Mouse (Mus musculus) cerebellum, adult 2 months (tissue): ENCODE data around the gene Tcf7l2. TPM values are rescaled to one million over a fixed set of nuclear protein-coding genes. Genes with fewer than 3 reads are reported as not detected.

Experiments
- DNase-seq, 2 experiments: peaks; one replicate each; pipeline ENCODE4 v3.0.0; 2021
- H3K27ac ChIP-seq: fragments of 200-500 bp; 2 replicates; pipeline ENCODE4 v1.5.1; 2012; ENCODE audit warnings: low read length, control low read depth, inconsistent platforms; ENCODE audit not compliant: insufficient read depth
- H3K27me3 ChIP-seq: fragments of 200-500 bp; 2 replicates; pipeline ENCODE4 v1.6.1; 2012; ENCODE audit warnings: inconsistent platforms, mild to moderate bottlenecking, low read length, moderate library complexity; ENCODE audit not compliant: control insufficient read depth, insufficient read depth
- H3K4me1 ChIP-seq: fragments of 200-500 bp; 2 replicates; pipeline ENCODE4 v1.6.1; 2011; ENCODE audit warnings: low read length; ENCODE audit not compliant: control insufficient read depth, insufficient read depth
- H3K4me3 ChIP-seq: fragments of 200-500 bp; replicated peaks from 2 replicates; pipeline ENCODE3; 2011; ENCODE audit warnings: mild to moderate bottlenecking, low read depth, low read length, control low read depth; ENCODE audit not compliant: insufficient read depth
- CTCF ChIP-seq: fragments of 200-500 bp; IDR thresholded peaks from 2 replicates; pipeline ENCODE4 v1.5.1; 2011; ENCODE audit warnings: low read depth, mild to moderate bottlenecking, control low read depth, low read length, moderate library complexity, borderline replicate concordance; ENCODE audit not compliant: insufficient read depth
- POLR2A ChIP-seq: fragments of 200-500 bp; IDR thresholded peaks from 2 replicates; pipeline ENCODE4 v1.6.1; 2011; ENCODE audit warnings: low read length, control low read depth, borderline replicate concordance; ENCODE audit not compliant: insufficient read depth
- WGBS: fragments of 180-500 bp; shearing (Covaris S2); methylation state at CpG from one replicate; pipeline ENCODE4 v1.1.7; 2018; 5-methylcytosine and 5-hydroxymethylcytosine counted together
- polyA plus RNA-seq: library from polyadenylated mRNA; depleted of rRNA; stranded (reverse); fragments of >200 nt; gene quantifications from 2 replicates; pipeline ENCODE4 v1.2.3, GENCODE M21; 2012

Tcf7l2 gene
- polyA plus RNA-seq, 1 experiment: 23.3 TPM

DNA sequence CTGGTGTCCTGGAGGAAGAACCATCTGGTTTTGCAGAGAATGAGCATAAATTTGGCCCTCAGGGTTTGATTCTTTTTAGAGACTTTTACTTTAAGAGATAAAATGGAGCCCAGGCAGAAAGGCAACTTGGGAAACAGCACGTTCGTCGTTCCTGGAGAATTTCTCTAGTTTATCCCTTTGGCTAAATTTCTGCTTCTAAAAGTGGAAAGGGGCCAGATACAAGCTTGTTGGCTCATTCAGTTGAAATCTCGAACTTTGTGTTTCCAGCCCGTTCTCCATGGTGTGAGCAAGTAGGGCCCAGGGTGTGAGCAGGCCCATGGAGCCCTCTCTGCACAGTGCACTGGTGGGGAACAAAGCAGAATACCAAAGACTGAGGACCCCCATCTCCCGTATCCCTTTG, 49.7 kb downstream of the Tcf7l2 start:
- no peak overlapping the region for H3K4me3 ChIP-seq
- H3K27me3 ChIP-seq: no peaks in the 10 kb centered on the region
- no peak for DNase-seq
- TF ChIP-seq CTCF: no peak
- no peak for TF ChIP-seq POLR2A
- H3K4me1 ChIP-seq: no peaks in the 10 kb centered on the region
- WGBS: 70% methylated on average over 6 of the region's 6 CpGs
- no peak overlapping the region for H3K27ac ChIP-seq

DNA sequence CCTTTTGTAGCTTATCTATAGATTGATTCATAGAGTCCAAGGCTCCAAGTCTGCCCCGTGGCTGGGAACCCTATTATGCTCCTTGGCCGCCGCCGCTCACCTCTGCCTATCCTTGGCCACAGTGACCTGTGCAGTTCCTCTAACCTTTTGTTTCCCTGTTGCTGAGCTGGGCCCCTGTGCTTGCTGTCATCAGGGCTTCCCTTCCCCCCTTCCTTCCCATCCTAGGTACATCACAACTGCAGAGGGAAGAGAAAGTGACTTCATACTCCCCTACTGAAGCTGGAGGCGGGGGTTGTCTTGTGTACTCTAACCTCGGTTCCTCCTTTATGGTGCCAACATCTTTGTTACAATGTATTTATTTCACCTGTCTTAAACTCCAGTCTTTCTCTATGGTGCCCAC, 50.3 kb downstream of the Tcf7l2 start:
- Histone ChIP-seq H3K4me1 (no peaks in the 10 kb centered on the region), H3K4me3 (no peak overlapping the region), H3K27ac (no peak overlapping the region), H3K27me3 (no peaks in the 10 kb centered on the region)
- TF ChIP-seq POLR2A: no peak
- no peak for TF ChIP-seq CTCF
- no peak for DNase-seq
- 95% methylated on average over 6 of the region's 6 CpGs for WGBS

DNA sequence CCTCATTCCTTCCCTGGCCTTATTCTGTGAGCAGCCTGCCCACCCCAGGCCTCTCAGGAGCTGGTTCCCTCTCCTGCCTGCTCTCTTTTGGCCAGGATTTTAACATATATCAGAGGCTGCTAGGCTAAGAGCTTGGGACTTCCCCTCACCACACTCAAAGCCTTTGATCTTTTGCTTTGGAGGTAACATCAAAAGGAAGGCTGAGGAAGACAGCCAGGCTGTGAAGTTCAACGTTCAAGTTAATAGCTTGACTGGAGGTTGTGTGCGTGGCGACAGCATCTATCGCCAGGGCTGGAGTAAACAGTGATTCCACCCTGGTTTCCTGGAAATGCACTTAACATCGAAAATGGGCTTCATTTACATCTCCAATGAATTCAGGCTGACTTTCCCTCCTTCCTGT, 51.0 kb downstream of the Tcf7l2 start:
- H3K27ac ChIP-seq: no peak overlapping the region
- 77% methylated on average over 5 of the region's 5 CpGs for WGBS
- TF ChIP-seq CTCF (no peak), POLR2A (no peak)

DNA sequence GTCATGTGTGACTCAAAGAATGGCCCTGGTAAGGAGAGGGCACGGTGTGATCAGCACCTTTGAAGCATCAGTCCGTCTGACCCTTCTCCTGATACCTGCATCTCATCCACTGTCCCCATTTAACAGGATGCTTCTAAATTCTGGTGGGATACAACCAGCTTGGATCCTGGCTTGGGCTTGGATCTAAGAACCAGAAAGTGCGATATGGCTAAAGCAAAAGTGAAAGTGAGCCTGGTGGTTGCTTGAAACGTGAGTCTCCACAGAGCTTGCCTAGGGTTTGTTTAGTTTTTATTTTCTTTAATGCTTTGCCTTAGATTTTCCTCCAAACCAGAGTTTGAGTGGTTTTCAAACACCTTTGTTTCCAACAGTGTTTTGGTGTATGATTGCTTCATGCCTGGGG, 51.4 kb downstream of the Tcf7l2 start:
- no peak overlapping the region for H3K27ac ChIP-seq
- no peaks in the 10 kb centered on the region for H3K4me1 ChIP-seq
- WGBS: 85% methylated on average over 4 of the region's 4 CpGs
- no peaks in the 10 kb centered on the region for H3K27me3 ChIP-seq
- TF ChIP-seq POLR2A: no peak
- TF ChIP-seq CTCF: no peak
- H3K4me3 ChIP-seq: no peak overlapping the region
- DNase-seq: no peak

More for the DNA sequence above, 51.0 kb downstream of the Tcf7l2 start:
- H3K4me1 ChIP-seq: no peaks in the 10 kb centered on the region
- H3K4me3 ChIP-seq: no peak overlapping the region
- DNase-seq: no peak
- H3K27me3 ChIP-seq: no peaks in the 10 kb centered on the region

DNA sequence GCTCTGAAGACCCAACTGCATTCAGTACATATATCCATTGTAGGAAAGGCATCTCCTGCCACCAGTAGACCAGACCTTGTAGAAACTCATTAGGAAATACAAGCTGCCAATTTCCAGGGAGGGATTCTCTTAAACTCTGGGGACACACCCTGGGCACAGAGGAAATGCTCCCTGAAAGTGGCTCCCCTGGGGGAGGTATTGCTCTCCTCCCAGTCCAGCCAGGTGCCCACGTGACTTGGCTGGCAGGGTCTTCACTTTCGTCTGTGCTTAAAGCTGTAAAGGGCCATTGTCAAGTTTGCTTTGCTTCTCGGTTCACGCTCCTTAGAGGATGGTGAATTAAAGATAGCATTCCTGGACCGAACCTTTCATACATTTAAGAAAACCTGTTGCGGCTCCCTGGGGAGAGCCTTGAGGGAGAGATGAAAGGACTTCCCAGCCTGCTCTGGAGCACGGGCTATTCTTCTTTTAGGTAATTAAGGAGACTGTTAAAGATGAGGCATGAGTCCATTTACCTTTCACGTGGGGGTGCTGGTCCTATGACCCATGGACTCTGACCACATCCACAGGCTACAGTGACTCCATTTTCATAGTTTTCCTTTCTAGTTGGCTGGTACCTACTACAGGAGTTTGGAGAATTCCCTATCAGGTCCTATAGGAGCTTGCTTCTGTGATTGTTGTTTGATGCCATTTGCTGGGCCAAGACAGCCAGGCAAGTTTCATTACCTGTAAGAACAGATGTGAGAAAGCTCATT, 52.8 kb downstream of the Tcf7l2 start:
- TF ChIP-seq POLR2A (no peak), CTCF (no peak)
- Histone ChIP-seq H3K4me3 (no peak overlapping the region), H3K27me3 (no peaks in the 10 kb centered on the region), H3K4me1 (no peaks in the 10 kb centered on the region), H3K27ac (no peak overlapping the region)
- DNase-seq: no peak
- WGBS: 61% methylated on average over 8 of the region's 8 CpGs

DNA sequence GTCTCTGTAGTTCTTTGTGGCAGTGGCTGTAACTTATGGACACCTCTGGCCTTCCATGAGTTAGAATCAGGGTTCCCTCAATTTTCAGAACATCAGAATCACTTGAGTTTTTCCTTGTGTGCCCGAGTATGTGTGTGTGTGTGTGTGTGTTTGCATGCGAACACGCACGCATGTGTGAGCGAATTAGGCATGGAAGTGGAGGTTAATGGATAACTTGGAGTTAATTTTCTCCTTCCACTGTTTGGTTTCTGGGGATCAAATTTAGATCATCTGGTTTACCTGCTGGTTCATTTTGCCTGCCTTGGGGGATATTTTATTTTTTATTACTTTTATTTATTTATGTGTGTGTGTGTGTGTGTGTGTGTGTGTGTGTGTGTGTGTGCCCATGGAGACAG, 53.3 kb downstream of the Tcf7l2 start:
- no peaks in the 10 kb centered on the region for H3K4me1 ChIP-seq
- no peaks in the 10 kb centered on the region for H3K27me3 ChIP-seq
- DNase-seq: no peak
- H3K27ac ChIP-seq: no peak overlapping the region
- no peak overlapping the region for H3K4me3 ChIP-seq
- 97% methylated on average over 5 of the region's 5 CpGs for WGBS
- TF ChIP-seq CTCF (no peak), POLR2A (no peak)

DNA sequence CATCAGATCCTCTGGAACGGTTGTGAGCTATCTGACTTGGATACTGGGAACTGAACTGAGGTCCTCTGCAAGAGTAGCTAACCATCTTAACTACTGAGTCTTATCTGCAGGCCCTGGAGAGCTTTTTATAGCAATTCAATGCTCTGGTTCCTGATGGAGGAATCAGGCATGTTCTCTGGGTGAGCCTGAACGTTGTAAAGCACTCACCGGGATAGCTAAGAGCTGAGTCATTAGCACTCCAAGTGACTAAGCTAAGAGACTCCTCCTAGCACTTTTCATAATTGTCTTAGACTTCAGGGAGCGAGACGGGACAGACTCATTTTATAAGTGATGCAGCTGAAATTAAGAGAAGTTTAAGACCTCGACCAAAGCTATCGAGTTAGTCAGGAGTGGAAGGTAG, 53.7 kb downstream of the Tcf7l2 start:
- no peak overlapping the region for H3K4me3 ChIP-seq
- H3K27ac ChIP-seq: no peak overlapping the region
- 92% methylated on average over 7 of the region's 7 CpGs for WGBS
- DNase-seq: no peak
- H3K4me1 ChIP-seq: no peaks in the 10 kb centered on the region
- H3K27me3 ChIP-seq: no peaks in the 10 kb centered on the region
- no peak for TF ChIP-seq CTCF
- TF ChIP-seq POLR2A: no peak

DNA sequence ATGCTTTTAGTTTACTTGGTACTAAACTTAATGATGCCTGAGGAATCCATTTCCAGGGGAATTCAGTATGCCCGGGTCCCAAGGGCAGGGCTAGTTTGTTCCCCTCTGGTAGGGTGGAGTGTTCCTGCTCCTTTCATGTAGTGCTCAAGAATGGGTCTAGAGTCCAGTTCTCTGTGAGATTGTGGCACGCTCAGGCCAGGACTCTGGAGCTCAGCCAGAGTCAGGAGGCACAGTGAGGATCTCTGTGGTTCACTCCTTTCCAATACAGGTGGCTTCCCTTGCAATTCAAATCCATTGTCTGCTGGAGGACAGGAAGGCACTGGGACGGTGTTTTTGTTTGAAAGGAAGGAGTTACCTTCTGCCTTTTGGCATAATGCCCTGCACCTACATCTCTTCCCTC, 56.2 kb downstream of the Tcf7l2 start:
- 55% methylated on average over 3 of the region's 3 CpGs for WGBS
- Histone ChIP-seq H3K27me3 (no peaks in the 10 kb centered on the region), H3K27ac (no peak overlapping the region), H3K4me3 (no peak overlapping the region), H3K4me1 (no peaks in the 10 kb centered on the region)
- TF ChIP-seq CTCF (no peak), POLR2A (no peak)
- no peak for DNase-seq

DNA sequence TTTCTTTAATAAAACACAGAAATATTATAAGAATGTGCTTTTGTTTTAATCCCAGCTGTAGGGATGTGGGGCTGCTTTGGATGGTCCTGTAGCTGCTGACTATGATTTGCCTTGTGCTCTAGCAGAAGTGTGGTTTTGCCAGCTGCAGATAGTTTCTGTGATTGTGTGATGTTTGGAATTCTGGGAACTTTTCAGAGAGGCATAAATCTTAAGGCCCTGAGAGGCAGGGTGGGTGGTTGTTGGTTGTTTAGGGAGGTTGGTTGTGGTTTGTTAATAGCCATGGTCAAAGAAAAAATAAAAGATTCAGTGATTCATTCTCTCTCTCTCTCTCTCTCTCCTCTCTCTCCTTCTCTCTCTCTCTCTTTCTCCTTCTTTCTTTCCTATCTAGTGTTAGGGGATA, 57.8 kb downstream of the Tcf7l2 start:
- H3K4me1 ChIP-seq: no peaks in the 10 kb centered on the region
- DNase-seq: no peak
- TF ChIP-seq CTCF: no peak
- no peak overlapping the region for H3K27ac ChIP-seq
- no peaks in the 10 kb centered on the region for H3K27me3 ChIP-seq
- no peak overlapping the region for H3K4me3 ChIP-seq
